Mouse (Mus musculus) heart, postnatal 0 days (tissue): ENCODE measurements around the gene Dnajc6.

Source experiments
- CTCF ChIP-seq: IDR thresholded peaks from 2 replicates; pipeline ENCODE4 v1.5.1; 2016; ENCODE audit warnings: antibody characterized with exemption, control low read depth, low read depth
- EP300 ChIP-seq: IDR thresholded peaks from 2 replicates; pipeline ENCODE4 v1.6.1; 2016; ENCODE audit warnings: antibody characterized with exemption, low read depth

GRCm38 (mm10) chr4:101647196-101647905, 150.9 kb downstream of the Dnajc6 start, which contains the start of gene Leprot:
- TF ChIP-seq CTCF, result no peak
- no peak for TF ChIP-seq EP300
